Mouse (Mus musculus): ENCODE data around the gene Gnb1l. TPM values are rescaled to one million over a fixed set of nuclear protein-coding genes. Genes with fewer than 3 reads are reported as not detected.

Gnb1l gene
- total RNA-seq, 2 experiments from 2014 or later, result 5.6 to 9.2 TPM

DNA sequence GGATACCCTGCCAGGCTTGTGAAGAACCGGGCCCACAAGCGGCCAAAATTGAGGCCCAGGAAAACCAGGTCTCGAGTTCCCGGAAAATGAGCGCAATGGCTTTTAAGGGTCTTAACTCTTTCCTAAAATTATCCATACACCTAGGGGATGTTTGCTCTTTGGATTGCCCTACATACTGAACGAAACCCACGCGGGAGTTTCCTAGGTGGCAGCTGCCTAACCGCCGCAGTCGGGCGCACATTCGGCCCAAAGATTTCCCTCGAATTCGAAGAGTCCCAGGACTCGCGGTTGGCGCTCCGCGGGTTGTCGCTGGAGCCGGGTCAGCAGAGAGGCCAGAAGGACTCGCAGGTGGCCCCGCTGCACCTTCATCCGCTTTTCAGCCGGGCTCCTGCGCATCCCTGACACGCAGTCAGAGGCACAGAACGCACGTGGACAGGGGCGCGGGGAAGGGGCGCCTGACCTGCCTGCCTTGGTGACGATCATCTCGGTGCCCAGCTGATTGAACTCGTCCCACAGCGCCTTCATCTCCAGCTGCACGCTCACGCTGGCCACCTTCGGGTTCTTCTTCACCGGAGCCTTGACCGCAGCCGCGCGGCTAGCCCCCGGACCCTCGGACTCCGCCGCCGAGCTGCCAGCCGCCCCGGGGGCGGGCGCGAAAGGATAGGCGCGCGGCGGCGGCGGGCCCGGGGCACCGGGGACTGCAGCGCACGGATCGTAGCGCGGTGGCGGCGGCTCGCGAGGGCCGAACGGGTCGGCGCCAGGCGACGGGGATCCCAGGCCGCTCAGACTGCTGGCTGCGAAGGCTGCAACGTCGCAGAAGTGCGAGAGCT is 87.8 kb downstream of the Gnb1l start:
- no peak for DNase-seq (ENCODE audit: low spot score in 2 of 2)

DNA sequence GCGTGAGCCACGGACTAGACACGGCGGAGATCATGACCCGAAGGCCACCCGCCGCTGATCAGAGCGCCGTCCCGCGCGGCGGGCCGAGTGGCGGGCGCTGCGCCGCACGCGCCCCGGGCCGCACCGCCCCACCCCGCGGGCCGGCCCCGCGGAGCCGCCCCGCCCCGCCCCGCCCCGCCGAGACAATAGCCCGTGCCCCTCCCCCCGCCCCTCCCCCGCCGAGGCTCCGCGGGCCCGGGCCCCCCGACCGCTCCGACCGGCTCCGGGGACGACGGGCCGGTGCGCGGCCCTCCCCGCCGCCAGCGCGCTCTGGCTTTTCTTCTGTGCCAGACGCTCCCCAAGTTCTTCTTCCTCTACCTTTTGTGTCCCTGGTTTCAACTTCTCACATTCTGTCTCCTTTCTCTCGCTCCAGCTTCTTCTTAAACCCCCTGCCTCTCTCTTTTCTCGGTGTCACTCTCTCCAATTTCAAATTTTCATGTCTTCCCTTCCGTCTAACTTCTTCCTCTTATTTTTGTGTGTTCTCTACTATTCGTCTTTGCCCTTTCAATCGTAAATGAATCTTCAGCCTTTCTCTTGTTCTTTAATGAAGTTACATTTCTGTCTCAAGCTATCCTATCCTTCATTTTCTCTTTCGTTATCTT is 88.5 kb downstream of the Gnb1l start:
- DNase-seq (ENCODE audit: low spot score in 2 of 2), result no peak

DNA sequence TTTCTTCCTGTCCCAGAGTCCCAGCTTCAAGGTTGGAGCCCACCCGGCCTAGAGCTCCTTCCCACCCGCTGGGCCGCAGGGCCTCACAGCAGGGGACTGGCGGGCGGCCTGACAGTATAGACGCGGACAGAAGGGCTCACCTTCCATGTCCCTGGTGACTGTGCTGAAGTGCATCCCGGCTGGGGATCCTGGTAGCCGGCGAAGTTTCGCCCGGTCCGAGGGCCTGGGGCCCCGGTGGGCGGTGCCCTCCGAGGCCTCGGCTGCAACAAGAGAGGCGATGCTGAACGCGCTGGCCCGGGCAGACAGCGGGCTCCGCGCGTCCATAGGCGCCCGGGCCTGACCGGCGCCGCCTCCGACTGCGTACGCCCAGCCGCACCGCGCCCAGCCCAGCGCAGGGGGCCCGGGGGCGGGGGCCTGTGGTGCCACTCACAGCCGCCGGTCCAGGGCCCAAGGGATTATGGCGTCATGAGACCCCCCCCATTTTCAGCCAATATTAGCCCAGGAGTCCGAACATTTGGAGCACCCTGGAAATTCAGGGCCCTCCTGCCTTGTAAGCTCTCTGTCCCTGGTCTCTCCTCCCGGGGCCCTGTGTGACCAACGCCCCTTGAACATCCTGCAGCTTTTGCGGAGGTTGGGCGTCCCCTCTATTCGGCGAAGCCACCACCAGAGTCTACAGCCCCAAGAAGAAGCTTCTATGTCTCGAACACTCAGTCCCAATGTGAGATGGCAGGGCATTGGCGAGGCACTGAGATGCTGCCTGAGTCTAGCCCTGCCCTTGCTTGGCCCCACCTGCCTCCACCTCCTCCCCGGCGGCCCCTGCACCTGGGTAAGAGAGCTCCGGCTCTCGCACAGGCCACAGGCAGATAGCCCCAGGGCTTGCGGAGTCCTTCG is 89.6 kb downstream of the Gnb1l start:
- no peak for DNase-seq (ENCODE audit: low spot score in 2 of 2)

DNA sequence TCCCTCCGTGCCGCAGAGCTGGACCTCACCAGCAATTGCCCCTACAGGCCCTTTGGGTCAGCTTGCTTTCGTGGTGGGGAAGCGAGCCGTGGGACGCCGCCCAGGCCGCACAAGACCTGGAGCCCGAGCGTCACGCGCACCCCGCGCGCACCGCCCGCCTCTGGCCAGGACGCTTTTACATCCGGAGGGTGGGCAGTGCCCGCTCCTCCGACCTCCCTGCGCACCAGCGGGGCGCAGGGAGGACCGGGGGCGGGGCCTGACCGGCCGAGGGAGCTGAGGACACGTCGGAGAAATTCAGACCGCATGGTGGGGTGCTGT is 90.2 kb downstream of the Gnb1l start:
- no peak for DNase-seq (ENCODE audit: low spot score in 2 of 2)

DNA sequence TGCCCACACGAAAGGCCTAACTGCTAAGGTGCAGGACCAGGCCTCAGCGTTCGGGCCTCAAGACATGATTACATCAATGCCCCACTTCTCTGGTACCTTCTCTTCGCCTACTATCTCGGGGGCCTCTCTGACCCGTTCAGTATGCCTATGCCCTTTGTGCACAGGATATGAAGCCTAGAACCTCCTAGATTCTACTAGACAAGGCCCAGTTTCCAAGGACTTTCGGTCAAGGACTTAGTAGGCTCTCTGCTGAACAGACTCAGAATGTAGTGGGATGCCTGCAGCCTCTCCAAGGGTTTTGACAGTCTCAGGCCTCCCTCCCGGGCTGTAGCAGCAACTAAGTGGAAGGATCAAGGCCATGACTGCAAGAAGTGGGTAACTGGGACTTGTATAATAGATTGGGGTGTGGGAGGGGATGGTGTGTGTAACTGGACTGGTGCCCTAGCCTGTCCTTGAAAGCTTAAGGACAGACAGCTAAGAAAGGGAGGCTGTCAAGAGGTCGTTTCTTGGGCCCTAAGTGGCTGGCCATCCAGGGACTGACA is 90.6 kb downstream of the Gnb1l start:
- no peak for DNase-seq (ENCODE audit: low spot score in 2 of 2)

DNA sequence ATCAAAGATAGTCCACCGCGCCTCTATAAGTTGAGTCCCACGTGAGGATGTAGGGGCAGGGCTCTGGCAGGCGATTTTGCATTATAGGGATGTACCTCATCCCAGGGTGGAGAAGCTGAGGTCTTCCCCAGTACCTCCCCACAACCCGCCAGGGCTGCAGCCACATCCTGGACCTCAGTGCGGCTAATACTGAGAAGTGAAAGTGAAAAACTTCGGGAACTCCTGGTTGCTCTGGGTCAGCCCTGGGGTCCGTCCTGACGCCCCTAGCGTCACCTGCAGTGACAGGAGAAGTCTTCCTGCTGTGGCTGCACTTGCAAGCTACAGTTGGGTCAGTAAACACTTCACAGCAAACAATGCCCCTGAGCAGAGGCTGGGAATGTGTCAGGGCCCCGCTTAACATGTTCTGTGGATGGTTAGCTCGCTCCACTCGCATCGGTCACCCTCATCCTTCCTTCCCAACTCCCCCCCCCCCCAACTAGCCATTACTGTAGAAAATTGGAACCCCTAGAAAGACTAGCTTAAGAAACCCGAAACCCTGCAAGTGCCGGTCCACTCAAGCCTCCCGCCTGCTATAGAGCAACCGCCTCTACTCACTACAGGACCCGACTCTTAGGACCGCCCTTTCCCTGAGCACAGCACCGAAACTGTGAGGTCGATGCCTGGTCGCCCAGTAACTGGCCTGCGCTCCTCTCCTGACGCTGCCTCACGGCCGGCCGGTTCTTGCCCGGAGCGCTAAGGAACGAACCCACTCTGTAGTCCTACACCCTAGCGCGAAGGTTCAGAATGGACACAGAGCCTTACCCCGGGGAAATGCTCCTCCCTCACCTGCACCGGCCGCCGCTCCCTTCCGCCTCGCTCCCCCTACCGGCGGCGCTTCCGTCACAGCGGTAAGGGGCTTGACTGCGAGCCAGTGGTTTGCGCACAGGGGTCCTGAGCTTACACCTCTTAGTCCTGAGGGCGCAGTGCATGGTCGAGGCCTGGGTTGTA is 91.6 kb downstream of the Gnb1l start, which contains the start of gene Tbx1:
Gene Tbx1, minus strand, starts transcription at position 868 of the 987 bp plus-strand sequence.
- DNase-seq (ENCODE audit: low spot score in 2 of 2), result no peak

DNA sequence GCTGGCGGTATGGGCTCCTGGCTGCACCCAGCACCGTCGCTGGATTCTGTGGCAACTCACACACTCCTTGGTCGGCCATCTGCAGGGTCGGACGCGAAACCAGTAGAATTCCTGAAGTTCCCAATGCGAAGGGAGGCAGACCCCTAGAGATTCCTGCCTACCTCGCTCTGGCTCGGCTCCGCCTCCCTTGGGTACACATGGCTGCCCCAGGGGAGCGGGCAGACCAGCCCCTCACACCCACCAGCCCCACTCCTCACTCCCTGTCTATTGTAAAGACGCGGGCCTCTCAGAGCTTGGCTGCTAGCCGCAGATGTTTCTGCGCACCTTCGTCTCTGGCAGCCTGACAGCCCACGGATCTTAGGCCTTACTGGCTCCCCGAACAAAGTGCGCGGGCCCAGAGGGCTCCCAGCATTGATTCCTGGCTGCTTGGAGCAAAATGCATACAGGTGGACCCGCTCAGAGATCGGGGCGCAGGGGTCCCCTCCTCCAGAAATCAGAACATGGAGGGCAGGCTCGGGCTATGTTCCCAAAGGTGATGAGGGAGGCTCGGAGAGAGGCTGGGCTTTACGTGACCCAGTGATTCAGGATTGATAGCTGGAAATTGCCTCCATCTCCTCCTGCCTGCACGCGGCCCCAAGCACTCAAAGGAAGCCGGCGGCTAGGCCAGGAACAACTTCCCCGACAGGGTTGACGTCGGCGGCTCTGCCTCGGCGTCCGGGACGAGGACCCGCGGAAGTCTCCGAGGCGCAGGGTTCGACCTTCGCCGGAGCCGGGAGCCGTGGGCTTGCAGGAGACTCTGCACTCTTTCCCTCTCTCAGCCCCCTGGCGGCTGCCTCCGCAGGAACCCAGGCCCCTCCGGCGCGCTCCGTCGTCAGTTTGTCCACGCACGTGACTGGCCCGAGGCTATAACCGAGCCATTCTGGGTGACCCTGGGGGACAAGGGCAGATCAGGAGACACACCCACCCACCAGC is 92.8 kb downstream of the Gnb1l start:
- no peak for DNase-seq (ENCODE audit: low spot score in 2 of 2)

DNA sequence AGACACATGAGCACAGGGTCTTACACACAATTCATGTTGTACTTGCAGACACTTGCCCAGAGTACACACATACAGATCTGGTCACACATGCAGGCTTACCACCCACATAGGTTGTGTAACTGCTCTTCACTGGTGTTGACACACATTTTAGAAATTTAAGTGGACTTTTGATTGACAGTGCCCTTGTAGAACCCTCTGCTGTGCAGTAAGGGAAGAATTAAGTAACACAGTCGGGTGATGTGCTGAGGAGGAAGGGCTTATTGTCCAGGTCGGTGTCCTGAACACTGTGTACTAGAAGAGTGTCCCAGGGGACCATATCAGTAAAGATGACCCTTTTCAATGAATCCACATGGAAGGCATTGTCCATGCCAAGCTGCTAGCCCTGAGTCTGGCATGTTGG is 95.4 kb downstream of the Gnb1l start:
- no peak for DNase-seq (ENCODE audit: low spot score in 2 of 2)

DNA sequence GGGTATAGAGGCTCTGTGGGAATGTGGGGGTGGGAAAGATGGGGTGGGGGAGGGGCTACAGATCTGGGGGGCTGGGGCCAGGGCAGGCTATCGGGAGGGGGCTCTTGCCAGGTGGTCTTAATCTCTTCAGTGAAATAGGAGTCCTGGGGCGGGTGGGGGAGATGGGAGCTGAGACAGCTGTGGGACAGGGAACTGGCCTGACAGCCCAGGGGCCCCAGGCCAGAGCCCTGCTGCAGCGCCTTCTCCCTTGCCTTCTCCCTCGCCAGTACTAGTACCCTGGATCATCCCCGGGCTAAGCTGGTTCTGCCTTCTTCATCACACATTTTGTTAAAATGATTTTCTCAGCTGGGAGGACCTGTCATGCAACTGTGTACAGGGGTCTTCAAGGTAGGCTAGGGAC is 97.7 kb downstream of the Gnb1l start:
- no peak for DNase-seq (ENCODE audit: low spot score in 2 of 2)

DNA sequence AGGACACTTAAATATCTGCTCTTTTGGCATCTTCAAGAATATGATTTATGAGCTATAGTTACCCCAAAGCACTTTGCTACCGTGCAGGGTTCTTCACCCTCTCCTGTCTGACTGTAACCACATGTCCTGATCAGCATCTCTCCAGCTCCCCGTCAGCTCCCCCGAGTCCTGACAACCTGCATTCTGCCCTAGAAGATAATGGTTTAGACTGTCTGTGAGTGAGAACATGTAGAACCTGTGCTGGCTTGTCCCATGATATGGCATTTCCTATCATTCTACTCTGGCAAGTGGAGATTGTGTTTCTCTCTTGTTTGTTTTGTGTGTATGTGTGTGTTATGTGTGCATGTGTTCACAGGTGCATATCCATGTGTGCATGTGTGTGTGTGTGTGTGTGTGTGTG is 99.5 kb downstream of the Gnb1l start:
- no peak for DNase-seq (ENCODE audit: low spot score in 2 of 2)

DNA sequence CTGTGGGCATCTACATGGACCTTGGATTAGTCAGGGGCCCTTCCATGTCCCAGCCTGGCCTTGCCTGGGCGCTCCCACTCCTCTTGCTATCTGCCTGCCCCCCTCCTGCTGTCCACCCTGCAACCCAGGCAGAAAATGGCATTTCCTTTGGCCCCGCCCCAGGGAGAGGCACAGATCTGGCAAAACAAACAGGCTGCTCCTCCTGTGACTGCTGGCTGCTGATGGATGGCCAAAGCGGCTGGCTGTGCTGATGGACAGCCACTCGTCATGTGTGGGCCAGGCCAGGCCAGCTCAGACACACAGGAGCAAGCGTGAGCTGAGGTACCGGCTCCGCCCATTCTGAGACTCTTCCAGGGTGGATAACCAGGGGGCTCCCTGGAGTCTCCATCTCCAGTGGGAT is 102.9 kb downstream of the Gnb1l start:
- DNase-seq (ENCODE audit: low spot score in 2 of 2), result no peak

DNA sequence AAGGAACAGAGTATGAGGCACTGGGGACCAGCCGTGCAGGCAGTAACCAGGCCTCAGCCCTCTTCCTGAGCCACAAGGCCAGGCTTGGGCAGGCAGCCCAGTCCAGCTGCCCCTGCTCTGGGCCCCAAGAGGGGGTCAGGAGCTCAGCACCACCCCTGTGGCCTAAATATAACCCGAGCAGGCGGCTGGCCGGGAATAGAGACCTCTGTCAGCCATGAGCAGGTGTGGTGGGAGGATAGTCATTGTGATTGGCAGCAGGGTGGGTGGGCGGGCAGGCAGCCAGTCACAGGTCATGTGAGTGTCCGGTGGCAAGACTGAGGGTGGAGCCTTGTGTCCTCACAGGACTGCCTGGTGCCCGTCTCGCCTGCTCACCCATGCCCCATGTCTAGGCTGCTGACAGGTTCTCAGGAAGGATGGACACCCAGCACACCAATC is 105.8 kb downstream of the Gnb1l start:
- no peak for DNase-seq (ENCODE audit: low spot score in 2 of 2)

DNA sequence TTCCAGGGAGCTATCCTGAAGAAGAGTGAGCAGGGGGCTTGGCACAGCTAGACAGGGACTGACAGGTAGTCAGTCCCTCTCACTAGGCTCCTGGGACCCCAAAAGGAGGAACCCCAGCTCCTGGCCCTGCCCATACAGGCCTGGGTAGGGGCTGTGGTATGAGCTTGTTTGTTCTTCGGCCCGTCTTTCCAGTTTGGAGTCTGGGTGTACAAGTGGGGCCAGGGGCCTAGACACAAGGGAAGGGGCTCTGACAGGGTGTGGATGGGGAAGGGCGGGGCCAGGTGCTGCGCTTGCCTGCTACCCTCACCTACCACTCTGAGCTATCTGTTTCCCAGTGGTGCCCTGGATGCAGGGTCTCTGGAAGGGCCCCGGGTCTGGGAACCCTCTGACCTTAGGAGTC is 107.2 kb downstream of the Gnb1l start:
- DNase-seq (ENCODE audit: low spot score in 2 of 2), result no peak

DNA sequence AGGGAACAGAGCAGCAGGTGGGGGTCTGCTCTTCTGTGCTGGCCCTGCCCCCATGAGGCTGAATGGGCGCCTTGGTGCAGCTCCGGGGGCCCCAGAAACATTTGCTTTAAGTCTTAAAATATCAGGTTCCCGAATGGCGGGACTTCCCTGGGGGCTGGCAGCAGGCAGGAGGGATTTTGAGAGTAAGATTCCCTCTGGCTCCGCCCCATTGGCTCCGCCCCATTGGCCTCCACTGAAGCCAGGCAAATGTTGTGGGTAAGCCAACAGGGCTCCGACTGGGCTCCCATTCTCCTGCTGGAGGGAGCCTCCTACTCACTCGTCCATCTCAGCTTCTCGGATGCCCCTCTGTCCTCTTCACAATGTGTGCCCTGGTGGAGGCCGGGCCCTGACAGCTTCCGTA is 109.7 kb downstream of the Gnb1l start:
- no peak for DNase-seq (ENCODE audit: low spot score in 2 of 2)

DNA sequence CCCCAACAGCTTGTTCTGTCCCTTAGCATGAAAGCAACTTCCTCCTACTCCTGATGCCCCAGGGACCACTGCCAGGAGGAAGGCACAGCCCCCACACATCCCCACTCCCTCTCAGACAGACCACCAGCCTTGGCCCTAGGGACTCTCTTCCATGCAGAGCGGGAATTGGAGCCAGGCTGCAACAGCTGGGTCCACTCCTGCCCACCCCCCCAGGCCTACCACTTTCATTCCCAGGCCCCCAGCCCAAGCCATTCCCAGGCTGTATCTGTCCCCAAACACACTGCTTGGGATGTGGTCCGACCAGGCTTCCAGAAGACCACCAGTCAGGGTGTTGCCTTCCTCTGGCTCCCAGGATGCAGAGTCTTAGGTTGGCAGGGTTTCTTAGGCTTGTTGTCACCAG is 110.6 kb downstream of the Gnb1l start:
- no peak for DNase-seq (ENCODE audit: low spot score in 2 of 2)

DNA sequence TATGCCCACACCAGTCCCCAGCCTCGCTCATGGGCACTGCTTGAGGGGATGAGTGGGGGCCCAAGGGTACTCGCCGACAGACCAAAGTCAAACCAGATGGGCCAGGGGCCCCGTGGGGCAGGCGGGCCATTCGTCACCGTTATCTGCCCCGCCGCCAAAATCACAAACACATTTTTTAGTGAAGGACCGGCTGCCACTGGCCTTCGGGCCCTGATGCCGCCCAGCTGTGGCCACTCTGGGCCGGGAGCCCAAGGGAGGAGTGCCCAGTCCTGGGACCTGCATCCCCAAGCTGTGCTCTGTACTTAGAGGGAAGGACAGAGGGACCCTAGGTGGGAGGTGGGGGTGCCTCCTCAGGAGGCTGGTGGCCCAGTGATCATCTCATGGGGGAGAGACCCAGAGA is 113.2 kb downstream of the Gnb1l start:
- no peak for DNase-seq (ENCODE audit: low spot score in 2 of 2)

DNA sequence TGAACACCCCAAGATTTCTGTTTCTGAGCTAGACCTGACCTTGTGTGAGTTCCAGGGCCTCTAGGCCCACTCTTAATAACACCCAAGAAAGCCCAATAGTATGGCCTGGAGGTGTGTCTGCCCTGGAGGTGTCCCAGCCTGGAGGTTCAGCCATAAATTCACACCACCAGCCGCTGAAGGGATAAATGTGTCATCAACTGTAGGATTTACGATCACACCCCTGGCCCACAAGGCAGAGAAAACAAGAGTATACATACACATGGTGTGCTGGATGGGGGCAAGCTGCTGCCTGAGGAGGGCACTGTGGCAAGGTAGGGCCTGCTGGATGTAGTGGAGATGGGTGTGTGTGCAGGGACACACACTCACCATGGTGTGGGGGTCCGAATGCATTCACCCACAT is 114.8 kb downstream of the Gnb1l start:
- DNase-seq (ENCODE audit: low spot score in 2 of 2), result no peak
